Mouse (Mus musculus) left cerebral cortex, adult 18-20 months (tissue): ENCODE data around the gene Sbno1. TPM values are rescaled to one million over a fixed set of nuclear protein-coding genes. Genes with fewer than 3 reads are reported as not detected.
"Not testable (repeated sequence)": the region's sequence is repeated elsewhere in the genome, so short reads cannot be mapped to it uniquely, and the experiment has no call there.

Source experiments
- DNase-seq, 2 experiments: peaks; one replicate each; pipeline ENCODE4 v3.0.0; 2021 to 2022; ENCODE audit warnings: low spot score in 2 of 2, mixed read lengths in 1 of 2
- long read RNA-seq, 2 experiments: library from polyadenylated mRNA; stranded (forward); transcript quantifications; one replicate each; pipeline ENCODE4 v2.0.0; 2021
- total RNA-seq, 2 experiments: library from RNA; stranded (reverse); gene quantifications; 2 replicates each; pipeline ENCODE4 v1.2.3; 2021

Sbno1 gene
- total RNA-seq, result 100 to 1,000 TPM; 175 to 185 TPM
- long read RNA-seq, experiment 1, full-length matches to known transcripts, result 13 of 54 reads
- long read RNA-seq, experiment 1, partial matches to known transcripts, result 14 of 54 reads
- long read RNA-seq, experiment 1, other reads (novel, unspliced or antisense), result 27 of 54 reads
- long read RNA-seq, experiment 2, full-length matches to known transcripts, result 7 of 36 reads
- long read RNA-seq, experiment 2, partial matches to known transcripts, result 10 of 36 reads
- long read RNA-seq, experiment 2, other reads (novel, unspliced or antisense), result 19 of 36 reads

GRCm38 (mm10) chr5:124425412-124426259 is at the start of gene Sbno1:
Gene Sbno1 (minus strand): TSS chr5:124426001.
- DNase-seq, result peak; percentile 88 to 91

GRCm38 (mm10) chr5:124470591-124471171 is 44.9 kb upstream of the Sbno1 start:
- no peak for DNase-seq

GRCm38 (mm10) chr5:124469486-124469885 is 43.7 kb upstream of the Sbno1 start:
- DNase-seq, result no peak

- DNase-seq, result peak in 1 of 2 experiments; percentile 42
These were observed 42.6 kb upstream of the Sbno1 start for GRCm38 (mm10) chr5:124468365-124468764.

- DNase-seq, result no peak
These were observed 42.0 kb upstream of the Sbno1 start for GRCm38 (mm10) chr5:124467766-124468165.

GRCm38 (mm10) chr5:124464905-124465304 is 39.1 kb upstream of the Sbno1 start:
- DNase-seq, result no peak

- DNase-seq, result no peak
These were observed 37.7 kb upstream of the Sbno1 start for GRCm38 (mm10) chr5:124463462-124463861.

- no peak for DNase-seq
These were observed 36.7 kb upstream of the Sbno1 start for GRCm38 (mm10) chr5:124462297-124463025.

- not testable (repeated sequence) for DNase-seq
These were observed 35.1 kb upstream of the Sbno1 start for GRCm38 (mm10) chr5:124460922-124461321.

- peak in 1 of 2 experiments; percentile 57 for DNase-seq
These were observed 31.0 kb upstream of the Sbno1 start for GRCm38 (mm10) chr5:124456762-124457161.

- no peak for DNase-seq
These were observed 28.2 kb upstream of the Sbno1 start for GRCm38 (mm10) chr5:124454082-124454419.

- DNase-seq, result peak; percentile 54 to 65
These were observed 27.7 kb upstream of the Sbno1 start for GRCm38 (mm10) chr5:124453339-124454081.

GRCm38 (mm10) chr5:124452494-124453228 is 26.9 kb upstream of the Sbno1 start:
- peak; percentile 30 to 59 for DNase-seq

- DNase-seq, result no peak
These were observed 25.0 kb upstream of the Sbno1 start for GRCm38 (mm10) chr5:124450641-124451340.

GRCm38 (mm10) chr5:124450051-124450450 is 24.2 kb upstream of the Sbno1 start:
- DNase-seq, result no peak

GRCm38 (mm10) chr5:124449494-124449893 is 23.7 kb upstream of the Sbno1 start:
- DNase-seq, result no peak

GRCm38 (mm10) chr5:124446301-124446881 is 20.6 kb upstream of the Sbno1 start:
- DNase-seq, result no peak

GRCm38 (mm10) chr5:124445621-124446293 is 20.0 kb upstream of the Sbno1 start:
- no peak for DNase-seq
